Mouse (Mus musculus): ENCODE results near the gene Setdb2. TPM values are rescaled to one million over a fixed set of nuclear protein-coding genes. Genes with fewer than 3 reads are reported as not detected.
"Not testable (repeated sequence)": the region's sequence is repeated elsewhere in the genome, so short reads cannot be mapped to it uniquely, and the experiment has no call there.

Gene Setdb2
- polyA plus RNA-seq, 1 experiment, result 0.29 TPM

DNA sequence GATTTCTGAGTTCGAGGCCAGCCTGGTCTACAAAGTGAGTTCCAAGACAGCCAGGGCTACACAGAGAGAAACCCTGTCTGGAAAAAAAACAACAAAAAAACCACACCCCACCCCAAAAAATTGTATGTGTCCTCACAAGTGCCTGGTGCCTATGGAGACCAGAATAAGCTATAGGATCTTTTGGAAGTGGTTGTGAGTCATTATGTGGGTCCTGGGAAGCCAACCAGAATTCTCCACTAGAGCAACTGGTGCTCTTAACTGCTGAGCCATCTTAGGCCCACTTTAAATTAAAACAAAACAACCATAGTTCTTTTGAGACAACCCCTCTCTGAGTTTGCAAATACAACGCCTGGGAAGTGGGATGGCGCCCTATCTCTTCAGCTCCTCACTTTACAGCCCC is 45.4 kb downstream of the Setdb2 start, which contains the start of gene Phf11c:
Gene Phf11c (minus strand): TSS at position 101 of the 400 bp plus-strand sequence.
- no peaks in the 10 kb centered on the region for H3K9me3 ChIP-seq (ENCODE audit: control insufficient read depth, low read length)
- no peaks in the 10 kb centered on the region for H3K4me1 ChIP-seq (ENCODE audit: control insufficient read depth)
- no peaks in the 10 kb centered on the region for H3K27me3 ChIP-seq (ENCODE audit: control insufficient read depth)
- no peak within 1 kb of the TSS for H3K4me3 ChIP-seq (replicated peaks)
- H3K36me3 ChIP-seq (ENCODE audit: control insufficient read depth), result peaks cover 24% of the 10 kb centered on the region
- TF ChIP-seq GATA1 (IDR thresholded peaks at IDR 0.05; ENCODE audit: low read length), result no peak
- no peak for TF ChIP-seq TAL1 (IDR thresholded peaks at IDR 0.05; ENCODE audit: low read length)

DNA sequence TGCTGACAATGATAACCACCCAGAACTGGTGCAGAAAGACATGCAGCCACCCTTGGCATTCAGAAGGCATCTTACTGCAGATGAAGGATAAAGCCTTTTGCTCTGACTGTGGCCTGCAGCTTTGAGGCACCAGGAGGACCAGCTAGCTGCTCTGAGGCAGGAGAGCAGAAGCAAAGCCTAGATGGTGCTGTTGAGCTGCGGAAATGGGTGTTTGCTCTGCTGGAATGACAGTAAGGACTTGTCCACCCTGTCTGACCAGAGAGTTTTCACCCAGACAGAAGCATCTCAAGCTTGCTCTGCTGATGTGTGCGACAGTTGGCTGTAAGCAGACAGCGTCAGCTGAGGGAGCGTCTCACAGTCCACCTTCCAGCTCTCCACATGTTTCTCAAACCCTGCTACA is 50.5 kb downstream of the Setdb2 start:
- H3K36me3 ChIP-seq (ENCODE audit: control insufficient read depth); H3K9me3 ChIP-seq (ENCODE audit: control insufficient read depth, low read length); H3K4me3 ChIP-seq (replicated peaks); H3K4me1 ChIP-seq (ENCODE audit: control insufficient read depth); H3K27me3 ChIP-seq (ENCODE audit: control insufficient read depth): not testable (repeated sequence)

DNA sequence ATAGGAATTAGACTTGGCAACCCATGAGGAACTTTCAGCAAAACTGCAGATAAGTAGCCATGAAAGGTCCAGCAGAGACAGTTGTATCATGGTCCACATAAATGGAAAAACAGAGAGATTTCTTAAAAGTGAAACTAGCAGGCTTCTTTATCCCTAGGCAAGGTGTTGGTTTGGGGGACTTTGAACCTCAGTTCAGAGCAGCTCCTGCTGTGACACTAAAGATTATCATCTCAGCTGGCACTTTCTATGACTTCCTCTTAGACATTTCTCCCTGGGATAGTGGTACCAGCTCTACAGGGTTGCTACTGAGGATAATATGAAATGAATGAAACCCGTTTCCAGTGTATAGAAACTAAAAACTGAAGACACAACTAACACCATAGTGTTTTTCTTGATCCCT is 51.2 kb downstream of the Setdb2 start:
- TF ChIP-seq TAL1 (IDR thresholded peaks at IDR 0.05; ENCODE audit: low read length) (no peak), GATA1 (IDR thresholded peaks at IDR 0.05; ENCODE audit: low read length) (no peak)
- H3K27me3 ChIP-seq (ENCODE audit: control insufficient read depth), result no peaks in the 10 kb centered on the region
- H3K4me3 ChIP-seq (replicated peaks), result no peak overlapping the region

DNA sequence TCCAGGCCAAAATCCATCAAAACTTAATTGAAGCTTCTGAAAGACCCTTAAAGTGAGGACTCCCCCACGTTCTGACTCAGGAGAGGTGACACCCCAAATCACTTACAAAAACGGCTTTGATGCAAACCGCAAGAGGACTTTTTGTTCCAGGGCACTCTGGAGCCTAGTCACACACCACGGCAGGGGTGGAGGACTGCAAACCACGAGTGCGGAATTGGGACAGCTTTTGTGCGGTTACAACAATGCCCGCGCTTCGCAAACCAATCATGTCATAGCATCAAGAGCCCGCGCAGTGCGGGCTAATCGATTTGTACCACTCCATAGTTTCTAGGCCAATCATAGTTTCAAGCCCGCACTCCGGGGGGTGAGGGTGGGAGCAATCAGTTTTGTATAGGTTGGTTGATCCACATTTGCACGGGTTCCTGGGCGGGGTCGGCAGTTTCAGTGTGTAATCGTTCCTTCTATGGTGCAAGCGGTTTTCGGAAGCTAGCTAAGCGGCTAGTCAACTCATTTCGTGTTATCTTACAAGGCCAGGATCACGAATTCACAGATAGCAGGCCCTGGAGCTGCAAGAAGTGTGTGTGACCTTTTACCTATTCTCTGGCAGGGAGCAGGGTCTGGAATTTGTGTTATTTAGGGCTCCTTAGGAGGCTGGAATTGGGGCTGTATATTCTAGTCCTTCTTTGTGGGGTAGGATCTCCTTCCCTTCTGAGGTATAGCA is 70.2 kb downstream of the Setdb2 start:
- no peaks in the 10 kb centered on the region for H3K4me1 ChIP-seq (ENCODE audit: control insufficient read depth)
- H3K9me3 ChIP-seq (ENCODE audit: control insufficient read depth, low read length), result peaks cover 20% of the 10 kb centered on the region
- H3K4me3 ChIP-seq (replicated peaks), result no peak overlapping the region
- H3K27me3 ChIP-seq (ENCODE audit: control insufficient read depth), result no peaks in the 10 kb centered on the region
- H3K36me3 ChIP-seq (ENCODE audit: control insufficient read depth), result no peaks in the 10 kb centered on the region
- no peak for TF ChIP-seq GATA1 (IDR thresholded peaks at IDR 0.05; ENCODE audit: low read length)
- TF ChIP-seq TAL1 (IDR thresholded peaks at IDR 0.05; ENCODE audit: low read length), result no peak

More for the DNA sequence above, 51.2 kb downstream of the Setdb2 start:
- H3K4me1 ChIP-seq (ENCODE audit: control insufficient read depth), result no peaks in the 10 kb centered on the region
- peaks cover 2% of the 10 kb centered on the region for H3K36me3 ChIP-seq (ENCODE audit: control insufficient read depth)
- H3K9me3 ChIP-seq (ENCODE audit: control insufficient read depth, low read length), result no peaks in the 10 kb centered on the region

DNA sequence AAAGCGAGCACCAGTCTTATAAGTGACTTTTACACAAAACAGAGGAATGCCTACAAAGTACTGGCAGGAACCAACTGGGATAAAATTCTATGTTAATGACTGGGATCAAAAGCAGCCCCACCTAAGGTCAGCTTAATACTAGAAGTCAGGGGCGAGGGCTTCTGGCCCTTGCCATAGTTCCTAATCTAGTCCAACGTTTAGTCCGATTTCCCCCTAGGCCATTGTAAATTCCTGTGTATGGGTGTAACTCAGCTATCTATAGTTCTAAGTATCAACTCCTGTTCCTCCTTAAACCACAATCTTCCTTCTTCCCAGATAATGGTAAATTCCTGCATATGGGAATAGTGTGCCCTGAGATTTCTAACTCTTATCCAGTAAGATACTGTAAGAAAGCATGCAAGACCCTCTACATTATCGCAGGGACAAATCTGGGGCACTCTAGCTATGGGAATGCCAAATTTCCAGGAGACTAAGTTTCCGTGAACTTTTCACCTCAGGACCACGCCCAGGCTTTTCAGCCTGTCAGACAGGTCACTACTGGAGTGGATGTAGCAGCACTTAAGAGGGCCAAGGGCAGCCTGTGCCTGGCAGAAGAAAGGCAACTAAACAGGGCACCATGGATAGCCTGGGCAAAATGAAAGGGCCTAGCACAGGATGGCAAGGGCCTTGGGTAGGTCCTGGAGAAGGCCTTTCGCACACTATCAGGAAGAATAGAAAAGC is 74.1 kb downstream of the Setdb2 start:
- no peaks in the 10 kb centered on the region for H3K27me3 ChIP-seq (ENCODE audit: control insufficient read depth)
- peaks cover 12% of the 10 kb centered on the region for H3K9me3 ChIP-seq (ENCODE audit: control insufficient read depth, low read length)
- H3K4me1 ChIP-seq (ENCODE audit: control insufficient read depth), result no peaks in the 10 kb centered on the region
- no peak for TF ChIP-seq GATA1 (IDR thresholded peaks at IDR 0.05; ENCODE audit: low read length)
- TF ChIP-seq TAL1 (IDR thresholded peaks at IDR 0.05; ENCODE audit: low read length), result no peak
- H3K36me3 ChIP-seq (ENCODE audit: control insufficient read depth), result no peaks in the 10 kb centered on the region
- no peak overlapping the region for H3K4me3 ChIP-seq (replicated peaks)

DNA sequence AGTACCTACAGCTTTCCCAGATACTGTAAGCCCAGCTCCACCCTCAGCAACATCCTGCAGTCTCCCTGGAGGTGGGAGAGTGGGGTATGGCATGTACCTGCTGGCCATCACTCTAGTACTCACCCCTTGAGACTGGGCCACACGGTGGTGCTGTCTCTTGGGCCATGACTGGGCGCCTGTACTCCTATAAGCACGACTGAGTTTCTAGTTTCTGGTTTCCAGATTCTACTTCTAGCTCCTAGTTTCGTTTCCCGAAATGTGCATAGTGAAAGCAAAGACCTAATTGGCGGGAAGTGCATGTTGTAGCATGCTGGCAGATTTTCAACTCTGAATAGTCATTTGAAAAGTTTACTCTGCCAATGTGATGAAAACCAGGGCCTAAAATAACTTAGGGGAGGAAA is 75.4 kb downstream of the Setdb2 start, which contains the start of gene Phf11d:
Gene Phf11d (minus strand): TSS at position 227 of the 401 bp plus-strand sequence.
- no peaks in the 10 kb centered on the region for H3K36me3 ChIP-seq (ENCODE audit: control insufficient read depth)
- no peak for TF ChIP-seq GATA1 (IDR thresholded peaks at IDR 0.05; ENCODE audit: low read length)
- TF ChIP-seq TAL1 (IDR thresholded peaks at IDR 0.05; ENCODE audit: low read length), result no peak
- H3K4me3 ChIP-seq (replicated peaks), result no peak within 1 kb of the TSS
- H3K27me3 ChIP-seq (ENCODE audit: control insufficient read depth), result no peaks in the 10 kb centered on the region
- H3K9me3 ChIP-seq (ENCODE audit: control insufficient read depth, low read length), result peaks cover 1% of the 10 kb centered on the region; the same call in 1 of the 2 replicates
- H3K4me1 ChIP-seq (ENCODE audit: control insufficient read depth), result no peaks in the 10 kb centered on the region

Other genes with a start within 250 kb of the Setdb2 start
- 0.28 and 0.67 TPM in 2 replicates for gene Rcbtb1, start 239.7 kb downstream of the Setdb2 start, polyA plus RNA-seq (2012)
- gene Gm6904, start 180.7 kb downstream of the Setdb2 start, polyA plus RNA-seq (2012), result not detected in 2 replicates
- gene Phf11a, start 143.4 kb downstream of the Setdb2 start, polyA plus RNA-seq (2012), result not detected in 2 replicates
- not detected in 2 replicates for gene Phf11b, start 99.5 kb downstream of the Setdb2 start, polyA plus RNA-seq (2012)
- not detected in 2 replicates for gene Phf11d, start 75.4 kb downstream of the Setdb2 start, polyA plus RNA-seq (2012)
- gene Phf11c, start 45.5 kb downstream of the Setdb2 start, polyA plus RNA-seq (2012), result 0.04 TPM in 1 of 2 replicates, not detected in the other
- gene Cab39l, start 88 bp upstream of the Setdb2 start, polyA plus RNA-seq (2012), result 0.31 and 0.38 TPM in 2 replicates
- 2.8 and 3.5 TPM in 2 replicates for gene Cdadc1, start 157.1 kb upstream of the Setdb2 start, polyA plus RNA-seq (2012)
- gene Shisa2, start 184.4 kb upstream of the Setdb2 start, polyA plus RNA-seq (2012), result not detected in 2 replicates

All from erythroblast, embryonic 14.5 days (primary cell).